Mouse (Mus musculus) brain, embryonic 14.5 days (tissue): ENCODE data around the gene Rif1.

Experiments used
- CTCF ChIP-seq: fragments of 200-500 bp; IDR thresholded peaks from 2 replicates; pipeline ENCODE4 v1.5.1; 2012; ENCODE audit warnings: inconsistent platforms, mild to moderate bottlenecking, moderate library complexity, borderline replicate concordance; ENCODE audit not compliant: insufficient read depth, insufficient read length; ENCODE audit errors: extremely low read depth
- POLR2A ChIP-seq: fragments of 200-500 bp; IDR thresholded peaks from 2 replicates; pipeline ENCODE4 v1.6.1; 2012; ENCODE audit warnings: mild to moderate bottlenecking, inconsistent platforms, borderline replicate concordance; ENCODE audit not compliant: poor library complexity, insufficient read depth, insufficient read length, severe bottlenecking; ENCODE audit errors: extremely low read depth

GRCm38 (mm10) chr2:52070816-52071215 is 1.8 kb upstream of the Rif1 start:
- TF ChIP-seq POLR2A (no peak), CTCF (no peak)
